Mouse (Mus musculus) forebrain, embryonic 16.5 days (tissue): Measurements from ENCODE around the gene Slc30a10. TPM values are rescaled to one million over a fixed set of nuclear protein-coding genes. Genes with fewer than 3 reads are reported as not detected.

Experiments used
- ATAC-seq: fragments of 200-750 bp; cut with Nextera tagmentation; 2 replicates; pipeline ENCODE4 v1.8.0; 2017; ENCODE audit warnings: mild to moderate bottlenecking, moderate library complexity
- H3K27ac ChIP-seq: fragments of 300-500 bp; sonication (generic); 2 replicates; pipeline ENCODE4 v1.5.1; 2014; ENCODE audit warnings: low read length, control low read depth
- H3K27me3 ChIP-seq: fragments of 300-500 bp; sonication (generic); replicated peaks from 2 replicates; pipeline ENCODE4 v1.6.1; 2014; ENCODE audit warnings: low read length; ENCODE audit not compliant: control insufficient read depth, insufficient read depth
- H3K36me3 ChIP-seq: fragments of 300-500 bp; sonication (generic); 2 replicates; pipeline ENCODE4 v1.6.1; 2014; ENCODE audit not compliant: control insufficient read depth, insufficient read depth
- H3K4me1 ChIP-seq: fragments of 300-500 bp; sonication (generic); replicated peaks from 2 replicates; pipeline ENCODE4 v1.6.1; 2014; ENCODE audit warnings: low read length; ENCODE audit not compliant: control insufficient read depth, insufficient read depth
- H3K4me2 ChIP-seq: fragments of 300-500 bp; sonication (generic); 2 replicates; pipeline ENCODE4 v1.6.1; 2014; ENCODE audit warnings: mild to moderate bottlenecking, low read length, control low read depth
- H3K4me3 ChIP-seq: fragments of 300-500 bp; sonication (generic); replicated peaks from 2 replicates; pipeline ENCODE4 v1.5.1; 2014; ENCODE audit warnings: mild to moderate bottlenecking, low read length, control low read depth
- H3K9ac ChIP-seq: fragments of 300-500 bp; sonication (generic); replicated peaks from 2 replicates; pipeline ENCODE4 v1.6.1; 2014; ENCODE audit warnings: low read depth, low read length, control low read depth
- H3K9me3 ChIP-seq: fragments of 300-500 bp; sonication (generic); 2 replicates; pipeline ENCODE4 v1.6.1; 2016; ENCODE audit warnings: low read length; ENCODE audit not compliant: control insufficient read depth
- WGBS: fragments of 180-500 bp; shearing (Covaris S2); extraction: QIAGEN DNeasy Blood & Tissue Kit; methylation state at CpG from one replicate; pipeline ENCODE4 v1.1.7; 2014; 5-methylcytosine and 5-hydroxymethylcytosine counted together
- polyA plus RNA-seq: library from polyadenylated mRNA; unstranded; fragments of >200 nt; fragmentation: Nextera tagmentation; extraction: Ambion mirVana; gene quantifications from 2 replicates; pipeline ENCODE4 v1.2.1, GENCODE M21; 2015

Slc30a10 gene
- polyA plus RNA-seq, 1 experiment from 2014 or later: 10.7 TPM

DNA sequence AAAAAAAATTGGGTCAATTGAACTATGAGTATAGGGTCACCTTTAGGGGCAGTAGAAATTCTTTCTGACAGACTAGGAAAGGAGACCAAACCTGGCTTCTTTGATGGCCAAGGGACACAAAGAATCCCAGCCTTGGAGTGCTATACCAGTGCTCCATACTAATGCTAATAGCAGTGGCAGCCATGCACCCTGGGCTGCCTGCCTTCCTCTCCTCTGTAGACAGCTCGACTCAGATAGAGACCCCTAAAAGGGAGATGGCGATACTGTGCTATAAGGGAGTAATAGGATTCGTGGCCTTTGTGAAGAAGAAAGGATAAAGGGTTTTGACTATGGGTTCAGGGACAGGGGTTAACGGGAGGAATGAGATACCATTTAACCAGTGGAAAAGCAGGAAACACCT, 504 bp upstream of the Slc30a10 start:
- 26% methylated on average over 4 of the region's 4 CpGs for whole genome bisulfite sequencing
- Histone ChIP-seq H3K27ac (peak overlapping the region; percentile 62), H3K36me3 (no peaks in the 10 kb centered on the region), H3K4me3 (peak overlapping the region; percentile 74), H3K4me1 (peaks cover 23% of the 10 kb centered on the region; the same call in 1 of the 2 replicates), H3K9ac (peak overlapping the region; percentile 90), H3K9me3 (no peaks in the 10 kb centered on the region), H3K27me3 (no peaks in the 10 kb centered on the region), H3K4me2 (peak overlapping the region; percentile 74)
- peak; percentile 52 for ATAC-seq

DNA sequence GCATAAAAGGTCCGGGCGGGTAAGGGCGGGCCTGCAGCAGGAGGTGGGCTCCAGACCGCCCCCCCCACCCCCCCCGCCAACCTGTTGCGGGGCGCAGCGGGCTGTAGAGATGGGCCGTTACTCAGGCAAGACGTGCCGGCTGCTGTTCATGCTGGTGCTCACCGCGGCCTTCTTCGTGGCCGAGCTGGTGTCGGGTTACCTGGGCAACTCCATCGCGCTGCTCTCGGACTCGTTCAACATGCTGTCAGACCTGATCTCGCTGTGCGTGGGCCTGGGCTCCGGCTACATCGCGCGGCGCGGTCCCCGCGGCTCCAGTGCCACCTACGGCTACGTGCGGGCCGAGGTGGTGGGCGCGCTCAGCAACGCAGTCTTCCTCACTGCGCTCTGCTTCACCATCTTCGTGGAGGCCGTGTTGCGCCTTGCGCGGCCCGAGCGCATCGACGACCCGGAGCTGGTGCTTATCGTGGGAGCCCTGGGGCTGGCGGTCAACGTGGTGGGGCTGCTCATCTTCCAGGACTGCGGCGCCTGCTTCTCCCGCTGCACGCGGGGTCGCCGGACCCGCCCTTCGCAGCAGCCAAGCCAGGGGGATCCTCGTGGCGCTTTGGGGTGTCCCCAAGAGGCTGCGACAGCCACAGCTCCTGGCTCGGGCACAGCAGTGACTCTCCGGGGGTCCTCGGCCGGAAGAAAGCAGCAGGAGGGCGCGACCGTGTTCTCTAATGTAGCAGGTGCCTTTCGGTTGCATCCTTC, 480 bp downstream of the Slc30a10 start:
- peak overlapping the region; percentile 74 for H3K4me2 ChIP-seq
- H3K9ac ChIP-seq: peak overlapping the region; percentile 90
- no peaks in the 10 kb centered on the region for H3K36me3 ChIP-seq
- peaks cover 23% of the 10 kb centered on the region; the same call in 1 of the 2 replicates for H3K4me1 ChIP-seq
- H3K4me3 ChIP-seq: peak overlapping the region; percentile 74
- peak overlapping the region; percentile 62 for H3K27ac ChIP-seq
- peak; percentile 71 for ATAC-seq
- H3K27me3 ChIP-seq: no peaks in the 10 kb centered on the region
- no peaks in the 10 kb centered on the region for H3K9me3 ChIP-seq
- under 1% methylated on average over 67 of the region's 71 CpGs for WGBS

DNA sequence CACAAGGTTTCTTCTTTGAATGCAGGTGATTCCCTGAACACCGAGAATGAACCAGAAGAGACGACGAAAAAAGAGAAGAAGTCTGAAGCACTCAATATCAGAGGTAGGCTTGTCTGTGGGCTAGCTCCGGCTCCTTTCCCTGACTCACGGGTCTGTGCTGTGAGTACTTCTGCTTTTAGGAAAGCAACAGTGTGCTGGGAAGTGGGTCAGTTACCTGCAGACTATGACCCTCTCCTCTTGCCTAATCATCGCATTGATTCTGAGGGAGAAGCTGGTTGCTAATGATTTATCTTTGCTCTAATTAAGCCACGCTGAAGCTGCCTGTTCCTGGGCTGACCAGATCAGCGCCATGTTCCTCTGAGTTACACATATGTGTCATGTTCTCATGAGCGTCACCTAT, 1.7 kb downstream of the Slc30a10 start:
- Histone ChIP-seq H3K4me1 (peaks cover 29% of the 10 kb centered on the region; the same call in 1 of the 2 replicates), H3K9ac (peak overlapping the region; percentile 90; the same call in 1 of the 2 replicates), H3K27ac (no peak overlapping the region), H3K36me3 (no peaks in the 10 kb centered on the region), H3K4me3 (peak overlapping the region; percentile 74), H3K4me2 (peak overlapping the region; percentile 74), H3K27me3 (no peaks in the 10 kb centered on the region), H3K9me3 (no peaks in the 10 kb centered on the region)
- no peak for ATAC-seq
- whole genome bisulfite sequencing: 88% methylated on average over 9 of the region's 9 CpGs

DNA sequence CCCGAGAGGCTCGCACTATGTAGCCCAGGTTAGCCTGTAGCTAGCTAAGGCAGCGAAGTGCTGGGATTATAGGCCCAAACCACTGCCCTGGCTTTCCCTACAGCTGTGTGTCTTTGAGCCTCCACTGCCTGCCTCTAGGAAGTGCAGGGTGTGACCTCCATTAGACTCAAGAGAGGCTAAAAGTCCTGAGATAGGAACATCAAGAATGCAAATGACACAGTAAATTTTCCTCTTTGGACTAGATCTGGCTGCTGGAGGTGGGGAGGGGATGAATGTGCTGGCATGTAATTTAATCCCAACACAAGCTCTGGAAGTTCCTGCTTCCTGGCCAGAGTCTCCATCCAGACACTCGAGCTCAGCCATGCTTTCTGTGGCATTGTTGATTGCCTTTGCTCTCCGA, 5.4 kb downstream of the Slc30a10 start:
- Histone ChIP-seq H3K27ac (no peak overlapping the region), H3K4me1 (peaks cover 24% of the 10 kb centered on the region; the same call in 1 of the 2 replicates), H3K9me3 (no peaks in the 10 kb centered on the region), H3K36me3 (0 out of 2 replicates have a peak, but pooled peaks cover 2% of the 10 kb centered on the region), H3K9ac (no peak overlapping the region), H3K27me3 (no peaks in the 10 kb centered on the region), H3K4me3 (no peak overlapping the region), H3K4me2 (no peak overlapping the region)
- no peak for ATAC-seq
- 84% methylated on average over 5 of the region's 5 CpGs for WGBS

DNA sequence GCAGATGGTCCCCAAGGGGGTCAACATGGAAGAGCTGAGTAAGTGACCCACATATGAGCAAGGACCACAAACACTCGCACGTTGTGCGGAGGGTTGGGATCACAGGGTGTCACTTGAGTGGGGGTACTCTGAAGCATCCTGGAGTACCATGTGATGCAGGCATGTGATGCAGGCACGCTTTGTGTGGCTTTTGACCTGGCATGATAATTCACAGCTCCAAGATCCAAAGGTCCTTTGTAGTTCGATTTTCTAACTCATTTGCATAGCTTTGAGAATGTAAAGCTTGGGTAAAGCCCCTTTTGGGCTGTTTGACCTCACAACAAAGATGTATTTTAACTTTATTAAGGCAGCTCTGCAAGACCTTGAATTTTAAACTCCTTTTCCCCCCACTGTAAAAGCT, 8.2 kb downstream of the Slc30a10 start:
- no peak overlapping the region for H3K27ac ChIP-seq
- ATAC-seq: no peak
- 79% methylated on average over 5 of the region's 5 CpGs for WGBS
- H3K9ac ChIP-seq: no peak overlapping the region
- 0 out of 2 replicates have a peak, but pooled peaks cover 2% of the 10 kb centered on the region for H3K36me3 ChIP-seq
- no peaks in the 10 kb centered on the region for H3K27me3 ChIP-seq
- no peaks in the 10 kb centered on the region for H3K9me3 ChIP-seq
- H3K4me3 ChIP-seq: no peak overlapping the region
- H3K4me2 ChIP-seq: no peak overlapping the region
- H3K4me1 ChIP-seq: peaks cover 7% of the 10 kb centered on the region; the same call in 1 of the 2 replicates

DNA sequence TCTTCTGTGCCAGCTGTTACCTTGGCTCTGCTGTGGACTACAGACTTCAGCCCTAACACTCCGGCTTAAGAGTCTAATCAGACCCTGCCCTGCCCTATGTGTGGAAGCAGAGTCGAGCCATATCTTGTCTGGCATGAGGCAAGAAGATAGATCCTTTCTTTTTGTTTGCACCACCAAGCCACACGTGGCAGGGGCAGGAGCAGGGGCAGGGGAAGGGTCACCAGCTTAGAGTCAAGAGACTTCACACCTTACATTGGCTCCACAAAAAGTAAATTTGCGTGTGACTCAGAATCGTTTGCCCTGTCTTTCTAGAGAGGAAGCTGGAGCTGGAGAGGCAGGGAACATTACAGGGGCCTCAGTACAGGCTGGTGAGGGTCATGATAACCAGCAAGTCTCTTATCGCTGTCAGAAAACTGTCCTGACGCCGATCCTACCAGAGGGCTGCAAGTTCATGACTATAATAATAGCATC, 14.9 kb downstream of the Slc30a10 start:
- no peak overlapping the region for H3K4me2 ChIP-seq
- H3K4me1 ChIP-seq: no peaks in the 10 kb centered on the region
- no peak overlapping the region for H3K4me3 ChIP-seq
- H3K36me3 ChIP-seq: 0 out of 2 replicates have a peak, but pooled peaks cover under 1% of the 10 kb centered on the region
- WGBS: 80% methylated on average over 8 of the region's 8 CpGs
- no peaks in the 10 kb centered on the region for H3K9me3 ChIP-seq
- ATAC-seq: no peak
- no peak overlapping the region for H3K27ac ChIP-seq
- no peak overlapping the region for H3K9ac ChIP-seq
- no peaks in the 10 kb centered on the region for H3K27me3 ChIP-seq

DNA sequence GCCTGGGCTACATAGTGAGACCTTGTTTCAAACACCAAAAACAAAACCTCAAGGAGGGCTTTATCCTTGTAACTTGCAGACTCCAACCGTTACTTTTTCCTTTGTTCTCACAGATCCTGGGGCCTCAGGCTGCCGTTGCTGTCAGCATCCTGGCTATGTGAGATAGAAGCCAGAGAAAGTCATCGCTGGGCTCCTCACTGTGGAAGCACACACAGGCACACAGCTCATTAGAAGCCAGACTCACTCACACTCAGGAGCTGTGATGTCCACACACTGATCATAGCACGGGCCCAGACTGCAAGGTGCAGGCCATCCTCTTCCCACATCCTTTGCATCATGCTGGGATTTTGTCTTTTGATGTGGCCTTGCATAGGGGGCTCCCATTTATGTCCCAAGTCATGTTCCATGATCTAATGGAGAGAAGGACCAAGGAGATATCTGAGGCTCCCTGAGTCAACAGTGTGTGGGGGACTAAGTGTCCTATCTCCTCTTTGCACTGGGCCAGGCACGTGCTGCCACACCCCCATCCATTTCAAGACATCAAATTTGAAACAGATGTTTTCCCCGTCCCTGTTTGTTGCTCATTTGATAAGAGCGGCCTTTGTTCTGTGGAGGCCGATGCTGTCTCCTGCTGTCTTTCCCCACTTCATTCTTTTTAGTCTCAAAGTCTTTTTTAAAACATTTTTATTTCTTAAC, 17.5 kb downstream of the Slc30a10 start:
- WGBS: 70% methylated on average over 8 of the region's 8 CpGs
- no peaks in the 10 kb centered on the region for H3K27me3 ChIP-seq
- H3K4me3 ChIP-seq: no peak overlapping the region
- no peak overlapping the region for H3K27ac ChIP-seq
- H3K36me3 ChIP-seq: no peaks in the 10 kb centered on the region
- H3K4me2 ChIP-seq: no peak overlapping the region
- ATAC-seq: no peak
- no peaks in the 10 kb centered on the region for H3K9me3 ChIP-seq
- no peaks in the 10 kb centered on the region for H3K4me1 ChIP-seq
- no peak overlapping the region for H3K9ac ChIP-seq

DNA sequence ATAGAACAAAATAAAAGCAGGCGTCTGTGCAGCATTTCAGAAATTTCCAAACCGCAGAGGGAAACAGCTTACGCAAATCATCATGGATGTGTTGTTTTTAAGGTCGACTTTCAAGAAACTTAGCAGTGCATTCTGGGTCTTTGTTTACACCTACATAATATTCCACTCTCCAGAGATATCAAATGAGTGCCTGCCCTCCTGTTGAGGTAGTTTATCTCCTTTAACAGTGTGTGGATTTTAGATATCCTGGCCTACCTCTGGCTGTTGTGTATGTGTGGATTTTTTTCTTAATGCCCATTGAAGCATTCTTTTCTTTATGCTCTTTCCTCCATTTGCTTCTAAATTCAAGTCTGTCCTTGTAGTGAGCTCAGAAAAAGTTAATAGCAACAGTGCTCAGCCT, 18.1 kb downstream of the Slc30a10 start:
- ATAC-seq: no peak
- no peak overlapping the region for H3K4me3 ChIP-seq
- H3K9me3 ChIP-seq: no peaks in the 10 kb centered on the region
- H3K4me2 ChIP-seq: no peak overlapping the region
- H3K27ac ChIP-seq: no peak overlapping the region
- H3K9ac ChIP-seq: no peak overlapping the region
- no peaks in the 10 kb centered on the region for H3K27me3 ChIP-seq
- H3K36me3 ChIP-seq: no peaks in the 10 kb centered on the region
- 90% methylated on average over 4 of the region's 4 CpGs for WGBS
- no peaks in the 10 kb centered on the region for H3K4me1 ChIP-seq

DNA sequence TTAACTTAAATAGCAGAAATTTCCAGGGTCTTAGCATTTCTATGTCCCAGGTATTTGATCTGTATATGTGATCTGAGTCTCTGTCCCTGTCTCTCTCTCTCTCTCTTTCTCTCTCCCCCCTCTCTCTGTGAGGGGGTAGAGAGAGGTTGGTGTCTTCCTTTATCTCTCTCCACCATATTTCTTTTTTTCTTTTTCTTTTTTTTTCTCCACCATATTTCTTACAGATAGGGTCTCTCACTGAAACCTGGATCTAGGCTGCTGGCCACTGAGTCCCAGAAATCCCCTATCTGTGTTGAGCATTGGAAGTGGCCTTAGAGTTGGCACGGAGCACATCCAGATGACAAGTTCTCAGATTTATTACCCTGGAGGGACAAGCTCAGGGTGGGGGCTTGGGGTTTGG, 18.8 kb downstream of the Slc30a10 start:
- H3K9me3 ChIP-seq: no peaks in the 10 kb centered on the region
- no peak overlapping the region for H3K4me2 ChIP-seq
- H3K27me3 ChIP-seq: no peaks in the 10 kb centered on the region
- no peak overlapping the region for H3K27ac ChIP-seq
- no peak for ATAC-seq
- 90% methylated on average over 1 of the region's 1 CpGs for WGBS
- H3K4me3 ChIP-seq: no peak overlapping the region
- H3K4me1 ChIP-seq: no peaks in the 10 kb centered on the region
- no peaks in the 10 kb centered on the region for H3K36me3 ChIP-seq
- no peak overlapping the region for H3K9ac ChIP-seq
